Mouse (Mus musculus) left cerebral cortex, postnatal 14 days (tissue): ENCODE measurements around the gene G3bp1. TPM values are rescaled to one million over a fixed set of nuclear protein-coding genes. Genes with fewer than 3 reads are reported as not detected.

ENCODE experiments used
- DNase-seq, 2 experiments: peaks; one replicate each; pipeline ENCODE4 v3.0.0; 2021 to 2022; ENCODE audit warnings: low spot score in 2 of 2, mixed read lengths in 1 of 2
- intact Hi-C: fragments of 180-260 bp; cut with DNase I; formaldehyde crosslinking; loops from one replicate; pipeline ENCODE4 v1.15.1; 2025
- microRNA-seq, 2 experiments: library from miRNA; unstranded; fragments of <30 nt; microRNA quantifications; one replicate each; pipeline ENCODE4 v1.2.0; 2022
- total RNA-seq, 2 experiments: library from RNA; stranded (reverse); gene quantifications; 2 replicates each; pipeline ENCODE4 v1.2.3; 2021

G3bp1 gene
- total RNA-seq, 2 experiments from 2014 or later: 38.1 to 38.8 TPM

DNA sequence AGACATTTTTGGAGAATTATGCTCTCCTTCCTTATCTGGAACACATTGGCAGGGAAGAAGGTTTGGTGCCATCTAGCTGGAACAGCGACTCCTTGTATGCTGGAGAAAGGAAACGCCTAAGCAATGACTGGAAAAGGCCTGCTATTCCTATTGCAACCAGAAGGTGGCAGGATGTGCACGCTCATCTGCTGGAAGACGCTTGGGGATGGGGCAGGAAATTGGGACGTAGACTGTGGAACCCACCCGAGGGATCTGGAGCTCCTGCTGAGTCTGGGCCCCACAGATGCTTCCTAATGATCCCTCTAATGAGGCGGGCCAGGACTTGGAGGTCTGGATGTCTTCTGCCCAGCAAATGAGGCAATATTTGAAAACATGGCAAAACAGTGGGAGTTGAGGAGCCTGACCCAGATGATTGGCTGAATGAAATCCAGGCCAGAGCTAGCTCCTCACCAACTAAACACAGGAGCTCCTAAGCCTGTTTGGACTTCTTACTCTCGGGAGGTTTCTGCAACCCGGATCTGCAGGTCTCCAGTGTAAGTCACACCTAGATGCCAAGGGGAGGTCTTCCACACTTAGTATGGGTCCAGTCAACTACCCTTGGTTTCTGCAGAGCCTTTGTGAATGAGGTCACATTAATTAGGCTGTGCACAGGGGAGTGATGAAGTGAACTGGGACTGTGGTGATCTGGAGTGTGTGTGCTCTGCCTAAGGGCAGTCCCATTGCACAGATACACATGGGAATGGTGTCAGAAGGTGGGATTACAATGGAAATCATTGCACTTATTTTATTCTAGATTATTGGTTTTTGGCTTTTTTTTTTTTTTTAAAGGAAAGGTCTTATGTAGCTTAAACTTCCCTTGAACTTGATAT lies 49.6 kb downstream of the G3bp1 start:
- peak; percentile 88 for DNase-seq
- intact Hi-C loops: loop anchor here (2.0 to 10.0 kb wide), 4 partner anchors 266 to 590 kb away; no protein-coding TSS in a partner anchor

DNA sequence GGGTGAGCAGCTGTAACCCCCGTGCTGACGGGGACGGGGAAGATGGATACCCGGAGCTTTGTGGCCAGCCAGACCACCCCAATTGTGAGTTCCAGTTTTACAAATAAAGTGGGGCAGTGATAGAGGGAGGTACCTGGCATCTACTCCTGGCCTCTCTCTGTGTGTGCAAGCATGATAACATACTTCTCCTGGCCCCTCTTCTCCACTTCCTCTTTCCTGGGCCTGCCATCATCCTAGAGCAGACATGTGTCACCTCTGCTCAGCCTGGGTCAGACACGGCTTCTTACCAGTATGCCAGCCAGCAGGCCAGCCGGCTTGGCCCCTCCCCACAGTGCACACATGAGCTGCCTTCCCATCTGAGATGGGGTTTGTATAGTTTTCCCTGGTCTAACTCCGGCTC lies 61.3 kb downstream of the G3bp1 start:
- no peak for DNase-seq
- intact Hi-C loops: no loop called here

DNA sequence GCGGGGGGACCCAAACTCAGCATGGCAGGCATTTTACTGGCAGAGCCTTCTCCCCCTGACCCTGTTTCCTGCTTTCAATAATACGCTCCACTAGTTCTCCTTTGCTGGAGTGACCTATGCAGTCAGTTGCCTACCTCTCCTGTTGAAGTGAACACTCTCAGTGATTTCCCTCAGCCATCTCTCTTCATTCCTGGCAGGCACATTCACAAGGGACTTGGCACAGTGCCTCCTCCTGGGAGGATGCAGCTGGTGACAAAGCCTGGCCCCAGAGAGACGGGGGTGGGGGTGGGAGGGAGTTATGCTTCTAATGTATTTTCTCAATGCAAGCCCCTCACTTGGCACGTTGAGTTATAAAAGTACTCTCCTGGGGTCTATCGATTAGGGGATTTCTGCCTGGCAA lies 63.9 kb downstream of the G3bp1 start:
- intact Hi-C loops: no loop called here
- DNase-seq: peak; percentile 80 to 84

DNA sequence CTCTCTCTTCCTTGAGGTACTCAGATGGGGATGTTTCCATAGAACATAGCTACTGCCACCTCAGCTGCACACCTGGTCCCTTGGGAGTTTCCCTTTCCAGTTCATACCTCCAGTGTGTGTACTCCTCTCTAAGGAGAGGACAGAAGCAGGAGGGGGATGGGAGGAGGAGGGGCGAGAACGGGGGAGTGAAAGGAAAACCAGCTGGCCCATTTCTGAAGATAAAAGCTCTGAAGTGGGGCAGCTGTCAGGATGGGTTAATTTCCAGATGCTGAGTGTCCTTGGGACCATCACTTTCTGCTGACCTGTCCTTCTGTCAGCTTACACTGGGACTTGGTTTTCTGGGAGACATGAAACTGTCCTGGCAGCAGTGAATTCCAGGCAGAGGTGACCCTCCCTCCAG lies 65.3 kb downstream of the G3bp1 start:
- intact Hi-C loops: no loop called here
- no peak for DNase-seq

DNA sequence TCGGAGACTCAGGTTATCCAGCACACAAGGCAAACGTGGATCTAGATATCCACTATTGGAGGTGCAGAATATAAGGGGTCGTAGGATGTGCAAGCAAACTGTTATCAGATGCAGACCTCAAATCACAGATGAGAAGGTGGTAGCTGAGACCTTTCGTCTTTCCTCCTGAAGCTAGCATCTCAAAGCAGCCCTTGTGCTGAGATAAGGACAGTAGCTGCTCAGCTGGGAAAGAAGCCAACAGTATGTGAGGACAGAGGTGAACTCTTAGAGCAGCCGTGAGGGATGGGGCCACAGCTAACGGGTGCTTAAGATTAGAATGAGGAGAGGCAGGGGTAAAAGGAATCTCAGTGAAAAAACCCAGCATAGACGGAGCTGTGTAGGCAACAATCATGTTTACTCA lies 72.6 kb downstream of the G3bp1 start:
- intact Hi-C loops: no loop called here

DNA sequence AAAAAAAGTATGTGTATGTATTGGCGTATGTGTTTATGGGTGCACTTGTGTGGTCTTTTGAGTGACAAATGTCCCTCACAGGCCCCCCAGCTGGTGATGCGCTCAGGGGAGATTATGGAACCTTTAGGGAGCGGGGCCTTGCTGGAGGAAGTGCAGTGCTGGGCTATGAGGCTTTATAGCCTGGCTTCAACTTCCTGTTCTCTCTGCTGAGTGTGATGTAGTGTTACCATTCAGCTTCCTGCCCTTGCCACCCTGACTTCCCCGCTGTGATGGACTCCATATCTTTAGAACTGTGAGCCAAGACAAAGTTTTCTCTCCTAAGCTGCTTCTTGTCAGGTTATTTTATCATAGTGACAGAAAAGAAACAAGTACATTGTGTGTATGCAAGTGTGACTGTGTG lies 73.2 kb downstream of the G3bp1 start:
- intact Hi-C loops: no loop called here
- DNase-seq: no peak

More for the DNA sequence above, 72.6 kb downstream of the G3bp1 start:
- no peak for DNase-seq

DNA sequence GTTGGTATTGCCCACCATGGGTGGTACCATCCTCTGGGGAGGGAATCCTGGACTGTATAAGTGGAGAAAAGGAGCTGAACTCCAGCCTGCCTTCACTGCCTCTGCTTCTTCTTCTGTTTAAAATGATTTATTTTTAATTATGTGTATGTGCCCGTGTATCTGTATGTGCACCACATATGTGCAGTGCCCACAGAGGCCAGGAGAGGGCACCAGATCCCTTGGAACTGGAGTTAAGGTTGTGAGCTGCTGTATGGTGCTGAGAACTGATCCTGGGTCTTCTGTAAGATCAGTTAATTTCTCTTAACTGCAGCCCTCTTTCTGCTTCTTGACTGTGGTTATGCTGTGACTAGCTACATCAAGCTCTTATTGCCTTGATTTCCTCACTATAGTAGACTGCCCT lies 76.2 kb downstream of the G3bp1 start:
- DNase-seq: no peak
- intact Hi-C loops: no loop called here

Small RNA genes within 50 kb of the gene (microRNA-seq; reads per million reads assigned to microRNA genes)
- gene Mir7652: 1.0 to 1.1 reads per million in 2 experiments

Other genes with a start within 250 kb of the G3bp1 start
- gene Fat2, start 133.1 kb upstream of the G3bp1 start, total RNA-seq: 1 to 10 TPM in 1 of 2 experiments, under 1 TPM in 1; 0.51 to 1.3 TPM
- 100 to 1,000 TPM; 371 to 390 TPM for gene Sparc, start 46.5 kb upstream of the G3bp1 start, total RNA-seq
- gene Atox1, start 8.4 kb upstream of the G3bp1 start, total RNA-seq: 100 to 1,000 TPM; 123 to 140 TPM
- under 1 TPM; 0.33 to 0.78 TPM for gene Glra1, start 138.5 kb downstream of the G3bp1 start, total RNA-seq